In genomic region chr17:80981721-80982411, GRCm38 (mm10) we compare ENCODE assay signal across 8 mouse cellular contexts. TPM values are rescaled to one million over a fixed set of nuclear protein-coding genes. Genes with fewer than 3 reads are reported as not detected.
DNase-seq lines count a peak whose midpoint lies in the region; ATAC-seq and TF ChIP-seq lines count a peak whose summit lies in the region.

No protein-coding gene starts in this region.

- 51% methylated on average over 12 of the region's 12 CpGs for WGBS in lung, embryonic 14.5 days
- 18% methylated on average over 12 of the region's 12 CpGs for WGBS in forebrain, embryonic 15.5 days
- WGBS in heart, embryonic 11.5 days (ENCODE audit: insufficient replicate concordance), result 71% methylated on average over 12 of the region's 12 CpGs

- TF ChIP-seq POLR2A in myocyte (IDR thresholded peaks at IDR 0.05; ENCODE audit: insufficient read length, low read depth), result no peak

- H3ac ChIP-seq in myocyte (ENCODE audit: control insufficient read depth, insufficient read length), result no peak overlapping the region

- H3K79me2 ChIP-seq in myocyte (ENCODE audit: control insufficient read depth, insufficient read depth), result no peaks in the 10 kb centered on the region

- H3K4me3 ChIP-seq in lung, embryonic 14.5 days (ENCODE audit: low read depth, low read length), result no peak overlapping the region
- H3K4me3 ChIP-seq in forebrain, embryonic 15.5 days, result no peak overlapping the region
- no peak overlapping the region for H3K4me3 ChIP-seq in myocyte
- H3K4me3 ChIP-seq in heart, embryonic 11.5 days (ENCODE audit: low read depth, low read length), result no peak overlapping the region

- H3K9ac ChIP-seq in lung, embryonic 14.5 days, result no peak overlapping the region
- H3K9ac ChIP-seq in forebrain, embryonic 15.5 days (replicated peaks), result no peak overlapping the region
- H3K9ac ChIP-seq in heart, embryonic 11.5 days (ENCODE audit: low read depth, low read length), result no peak overlapping the region

- H3K27ac ChIP-seq in lung, embryonic 14.5 days (ENCODE audit: low read depth), result no peak overlapping the region
- peak overlapping the region; percentile 94 for H3K27ac ChIP-seq in forebrain, embryonic 15.5 days (replicated peaks)
- H3K27ac ChIP-seq in heart, embryonic 11.5 days (ENCODE audit: low read depth, low read length), result no peak overlapping the region

- H3K4me2 ChIP-seq in lung, embryonic 14.5 days, result no peak overlapping the region
- peak overlapping the region; percentile 28 for H3K4me2 ChIP-seq in forebrain, embryonic 15.5 days (replicated peaks)
- H3K4me2 ChIP-seq in myocyte (ENCODE audit: low read depth), result peak overlapping the region; percentile 37
- no peak overlapping the region for H3K4me2 ChIP-seq in heart, embryonic 11.5 days

- H3K36me3 ChIP-seq in lung, embryonic 14.5 days (ENCODE audit: insufficient read depth), result no peaks in the 10 kb centered on the region
- H3K36me3 ChIP-seq in forebrain, embryonic 15.5 days, result peaks cover 2% of the 10 kb centered on the region
- H3K36me3 ChIP-seq in myocyte (ENCODE audit: control insufficient read depth, insufficient read depth), result no peaks in the 10 kb centered on the region
- no peaks in the 10 kb centered on the region for H3K36me3 ChIP-seq in heart, embryonic 11.5 days (ENCODE audit: control insufficient read depth, insufficient read depth, low read length)

- peak; percentile 43 for DNase-seq in lung, embryonic 14.5 days
- no peak for DNase-seq in lung, postnatal 25 days (ENCODE audit: low spot score)
- DNase-seq in cerebellum, adult 18-20 months, result peak; percentile 84 to 91
- DNase-seq in thymus, postnatal 25 days, result no peak
- no peak for DNase-seq in embryo, embryonic 11 days

- ATAC-seq in lung, embryonic 14.5 days (ENCODE audit: insufficient read depth), result peak; percentile 32; the same call in 1 of the 2 replicates
- ATAC-seq in forebrain, embryonic 15.5 days (replicated peaks), result peak; percentile 86
- ATAC-seq in heart, embryonic 11.5 days (replicated peaks; ENCODE audit: insufficient number of reproducible peaks, low FRiP score, low TSS enrichment), result no peak

- H3K9me3 ChIP-seq in lung, embryonic 14.5 days (ENCODE audit: low read depth, low read length), result no peaks in the 10 kb centered on the region
- H3K9me3 ChIP-seq in forebrain, embryonic 15.5 days, result no peaks in the 10 kb centered on the region
- no peaks in the 10 kb centered on the region for H3K9me3 ChIP-seq in heart, embryonic 11.5 days (replicated peaks; ENCODE audit: control insufficient read depth, low read length)

- no peak for TF ChIP-seq CTCF in lung, embryonic 14.5 days (IDR thresholded peaks at IDR 0.05; ENCODE audit: low read depth)

- H3K4me1 ChIP-seq in lung, embryonic 14.5 days (ENCODE audit: insufficient read depth), result no peaks in the 10 kb centered on the region
- peaks cover 40% of the 10 kb centered on the region for H3K4me1 ChIP-seq in forebrain, embryonic 15.5 days
- peaks cover 5% of the 10 kb centered on the region; the same call in 1 of the 2 replicates for H3K4me1 ChIP-seq in heart, embryonic 11.5 days (ENCODE audit: control insufficient read depth, insufficient read depth, low read length)

- H3K27me3 ChIP-seq in lung, embryonic 14.5 days (ENCODE audit: insufficient read depth, low read length), result no peaks in the 10 kb centered on the region
- no peaks in the 10 kb centered on the region for H3K27me3 ChIP-seq in forebrain, embryonic 15.5 days
- H3K27me3 ChIP-seq in myocyte (ENCODE audit: control insufficient read depth, insufficient read depth, insufficient read length), result peaks cover 20% of the 10 kb centered on the region
- no peaks in the 10 kb centered on the region for H3K27me3 ChIP-seq in heart, embryonic 11.5 days (ENCODE audit: control insufficient read depth, insufficient read depth, low read length)

TF ChIP-seq in myocyte, 11 proteins besides CTCF, POLR2A, EP300 and RAD21:
- TF ChIP-seq TCF12 (IDR thresholded peaks at IDR 0.05; ENCODE audit: insufficient read depth, poor library complexity, severe bottlenecking), result no peak
- no peak for TF ChIP-seq E2F4 (IDR thresholded peaks at IDR 0.05; ENCODE audit: insufficient read depth)
- TF ChIP-seq USF1 (IDR thresholded peaks at IDR 0.05; ENCODE audit: low read depth), result no peak
- TF ChIP-seq TCF3 (IDR thresholded peaks at IDR 0.05; ENCODE audit: insufficient read length, low read depth), result no peak
TF ChIP-seq in myocyte: peak in this region for 0.

RNA-seq across cellular contexts. Expression of gene Tmem178, which starts 37.4 kb away (rescaled TPM):
- 13.6 and 14.5 TPM in 2 replicates for polyA plus RNA-seq in lung, embryonic 14.5 days (2014; fragmentation: Nextera tagmentation; extraction: Ambion mirVana)
- 43.7 and 46.3 TPM in 2 replicates for polyA plus RNA-seq in forebrain, embryonic 15.5 days (2015; fragmentation: Nextera tagmentation; extraction: Ambion mirVana)
- polyA plus RNA-seq in myocyte (2012; fragmentation: generic; extraction: Trizol), result not detected
- polyA plus RNA-seq in heart, embryonic 11.5 days (2014; fragmentation: Nextera tagmentation; extraction: Ambion mirVana), result 6.0 and 7.0 TPM in 2 replicates

Comparison
In these comparisons a context has a peak if more than half of its experiments do, and no peak if none do; other contexts are left out.
1. DNase-seq: peak in lung, embryonic 14.5 days (single experiment) and cerebellum, adult 18-20 months (2 of 2); none in lung, postnatal 25 days (single experiment), thymus, postnatal 25 days (single experiment) and embryo, embryonic 11 days (single experiment).
2. H3K4me2 ChIP-seq: peak in forebrain, embryonic 15.5 days (single experiment) and myocyte (single experiment); none in lung, embryonic 14.5 days (single experiment) and heart, embryonic 11.5 days (single experiment).